Mouse (Mus musculus): ENCODE measurements at regions not wholly inside any gene's neighbourhood (a gene's known extent, or its start where the extent isn't known, plus 50 kb on each side); places are given as distances from the start of the nearest gene placed in this dataset.

- TF ChIP-seq CTCF (conservative IDR thresholded peaks at IDR 0.05; ENCODE audit: low read length) (no peak), NANOG (IDR thresholded peaks at IDR 0.05; ENCODE audit: borderline replicate concordance, low read length) (no peak)
Observed at GRCm38 (mm10) chr17:67509091-67509618, 123.4 kb downstream of the Lrrc30 start.

Data from E14TG2a.4 (cell line).